Mouse (Mus musculus) adrenal gland, adult 18-20 months (tissue): Measurements from ENCODE around the gene Tnfaip8l1. TPM values are rescaled to one million over a fixed set of nuclear protein-coding genes. Genes with fewer than 3 reads are reported as not detected.

Source experiments
- DNase-seq, 2 experiments: peaks; one replicate each; pipeline ENCODE4 v3.0.0; 2021 to 2022; ENCODE audit warnings: low spot score in 2 of 2
- total RNA-seq, 2 experiments: library from RNA; stranded (reverse); gene quantifications; 1 replicate in 1 of 2; 2 replicates in 1 of 2; pipeline ENCODE4 v1.2.3; 2021

Tnfaip8l1 gene
- total RNA-seq, 2 experiments from 2014 or later, result 1.9 to 2.5 TPM

DNA sequence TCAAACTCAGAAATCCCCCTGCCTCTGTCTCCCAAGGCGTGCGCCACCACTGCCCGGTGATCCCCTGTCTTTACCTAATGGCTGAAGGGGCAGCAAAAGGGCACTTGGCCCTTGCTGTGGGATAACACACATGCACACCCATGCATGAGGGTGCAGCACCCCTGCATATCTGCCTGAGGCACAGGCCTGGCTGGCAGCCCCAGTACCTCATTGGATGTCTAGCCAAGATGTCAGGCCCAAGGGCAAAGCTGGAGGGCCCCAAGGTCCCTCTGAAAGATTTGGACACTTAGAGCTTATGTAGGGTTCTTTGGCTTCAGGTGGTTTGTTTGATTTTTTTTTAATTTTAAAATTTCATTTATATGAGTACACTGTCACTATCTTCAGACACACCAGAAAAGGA lies 13.1 kb downstream of the Tnfaip8l1 start:
- no peak for DNase-seq

DNA sequence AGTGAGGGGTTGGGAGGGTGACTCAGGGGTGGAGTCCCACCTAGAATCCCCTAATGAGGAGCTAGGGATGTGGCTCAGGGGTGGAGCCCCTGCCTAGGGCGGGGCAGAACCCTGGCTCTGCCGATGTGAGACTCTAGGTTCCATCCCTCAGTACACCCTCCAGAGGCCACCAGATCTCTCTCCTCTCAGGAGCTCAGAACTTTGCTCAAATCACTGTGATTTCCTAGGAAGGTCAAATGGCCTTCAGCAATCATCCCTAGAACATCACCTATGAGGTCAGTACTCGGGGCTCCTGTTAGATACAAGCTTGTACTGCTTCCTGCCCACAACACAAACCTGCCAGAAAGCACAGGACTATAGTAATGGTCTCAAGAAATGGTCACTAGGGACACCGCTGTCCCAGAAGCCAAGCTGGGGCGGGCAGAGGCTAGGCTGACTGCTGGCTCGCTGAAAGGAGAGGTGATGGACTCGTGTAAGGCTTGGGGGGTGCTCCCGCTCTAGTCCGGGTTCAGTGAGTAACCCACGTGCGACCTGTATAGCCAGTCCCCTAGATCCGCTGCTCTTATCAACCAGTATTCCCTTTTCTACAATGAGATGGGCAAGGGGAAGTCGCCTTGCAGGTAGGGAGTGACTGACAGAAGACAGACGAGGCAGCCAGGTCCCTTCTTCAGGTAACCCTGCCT lies 20.8 kb downstream of the Tnfaip8l1 start:
- DNase-seq, result no peak

DNA sequence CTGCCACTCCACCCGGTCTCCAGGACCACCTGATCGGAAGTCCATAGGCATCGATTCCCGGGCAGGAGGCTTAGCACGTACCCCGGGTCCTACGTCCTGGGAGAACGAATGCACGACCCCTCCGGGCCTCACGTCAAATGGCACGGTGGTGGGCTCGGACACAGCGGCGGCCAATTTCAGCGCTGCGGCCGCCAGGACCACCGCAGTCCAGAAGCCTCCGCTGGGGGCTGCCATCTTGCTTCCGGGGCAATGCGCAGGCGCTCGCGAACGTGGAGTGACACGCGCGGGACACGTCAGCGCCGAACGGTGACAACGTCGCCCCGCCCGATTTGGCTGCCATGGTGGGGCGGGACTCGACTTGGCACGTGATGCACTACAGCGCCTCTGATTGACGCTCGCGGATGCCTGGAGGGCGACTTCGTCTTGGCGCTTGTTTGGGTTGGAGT lies 21.4 kb downstream of the Tnfaip8l1 start, which contains the start of gene Mydgf:
Mydgf (minus strand) TSS at position 263 of the 446 bp plus-strand sequence.
- peak; percentile 94 to 95 for DNase-seq

DNA sequence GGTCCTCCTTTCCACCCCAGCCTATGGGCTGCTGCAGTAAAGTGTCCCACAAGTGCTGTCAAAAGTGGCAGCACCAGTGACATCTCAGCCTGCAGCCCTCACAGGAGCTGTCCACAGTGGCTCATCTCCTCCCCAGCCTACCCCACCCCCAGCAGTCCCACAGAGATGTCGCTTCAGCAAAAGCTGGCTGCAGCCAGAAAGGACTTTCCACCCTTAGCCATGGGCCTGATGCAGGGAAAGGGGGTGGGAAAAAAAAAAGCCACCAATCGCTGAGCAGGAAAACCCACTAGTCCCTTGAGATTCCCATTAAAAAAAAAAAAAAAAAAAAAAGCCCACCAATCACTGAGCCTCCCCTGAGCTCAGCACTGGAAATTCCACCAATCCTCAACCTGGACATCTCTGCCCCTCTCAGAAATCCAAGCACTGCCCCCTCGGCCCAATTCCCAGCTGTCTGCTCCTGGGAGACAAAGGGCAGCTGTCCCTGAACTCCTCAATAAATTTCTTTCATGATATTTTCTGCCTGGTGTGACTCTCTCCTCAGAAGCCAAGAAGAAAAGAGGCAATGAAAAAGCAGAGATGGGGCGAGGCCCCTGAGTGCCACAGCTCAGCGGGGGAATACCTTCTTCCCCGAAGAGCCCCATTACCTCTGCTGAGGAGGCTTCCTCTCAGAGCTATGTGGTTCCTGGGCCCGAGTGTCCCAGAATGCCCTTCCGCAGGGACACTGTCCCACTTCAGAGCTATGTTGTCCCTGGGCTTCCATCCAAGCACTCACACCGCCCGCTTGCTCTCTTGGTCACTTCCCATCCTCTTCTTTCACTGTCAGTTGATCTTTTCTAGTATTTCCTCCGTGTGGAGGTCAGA lies 23.2 kb downstream of the Tnfaip8l1 start:
- peak in 1 of 2 experiments; percentile 62 for DNase-seq

DNA sequence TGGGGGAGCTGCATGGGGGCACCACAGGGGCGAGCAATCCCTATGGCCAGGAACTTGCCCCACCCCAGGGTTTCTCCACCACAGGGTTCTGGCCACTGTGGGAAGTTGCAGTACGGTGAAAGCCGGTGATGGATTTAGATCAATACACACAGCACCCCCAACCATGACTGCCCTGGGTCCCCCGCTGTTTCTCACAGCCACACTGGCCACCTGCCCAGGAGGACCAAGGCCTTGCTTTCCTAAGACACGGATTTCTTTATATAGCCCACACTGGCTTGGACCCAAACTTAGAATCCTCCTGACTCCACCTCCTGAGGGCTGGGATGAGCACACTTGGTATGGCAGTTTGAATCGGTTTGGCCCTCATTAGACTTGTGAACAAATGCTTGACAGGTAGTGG lies 29.0 kb downstream of the Tnfaip8l1 start:
- DNase-seq, result no peak

DNA sequence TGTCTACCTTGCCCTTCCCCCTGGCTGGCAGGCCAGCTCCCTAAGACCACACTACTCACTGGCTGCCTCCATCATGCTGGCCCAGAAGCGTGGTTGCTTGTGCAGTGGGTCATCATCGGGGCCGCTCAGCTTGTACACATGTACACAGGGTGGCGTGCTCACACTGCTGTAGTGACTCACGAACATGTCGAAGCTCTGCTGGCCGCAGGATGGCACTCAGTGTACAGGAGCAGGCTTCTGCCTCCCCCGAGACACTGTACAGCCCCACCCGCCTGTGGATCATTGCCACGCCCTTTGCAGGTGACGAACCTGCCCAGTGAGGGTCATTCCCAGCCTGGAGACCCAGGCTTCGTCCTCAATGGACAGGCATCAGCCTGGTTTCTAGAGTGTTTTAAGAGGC lies 32.1 kb downstream of the Tnfaip8l1 start:
- DNase-seq, result no peak

DNA sequence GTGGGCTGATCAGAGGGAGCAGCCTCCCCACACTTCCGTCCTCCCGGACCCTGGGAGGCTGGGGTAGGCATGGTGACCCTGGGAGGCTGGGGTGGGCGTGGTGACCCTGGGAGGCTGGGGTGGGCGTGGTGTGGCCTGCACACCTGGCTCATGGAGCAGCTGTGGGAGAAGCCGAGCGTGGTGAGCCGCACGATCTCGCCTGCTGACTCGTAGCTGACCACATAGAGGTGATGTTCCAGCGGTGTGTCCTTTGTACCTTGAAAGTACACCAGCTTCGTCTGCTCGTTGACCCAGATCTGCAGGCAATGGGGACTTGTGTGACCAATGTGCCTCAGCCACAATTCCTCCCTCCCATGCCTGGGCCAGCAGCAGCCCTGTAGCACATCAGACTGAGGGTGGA lies 32.5 kb downstream of the Tnfaip8l1 start:
- DNase-seq, result no peak

DNA sequence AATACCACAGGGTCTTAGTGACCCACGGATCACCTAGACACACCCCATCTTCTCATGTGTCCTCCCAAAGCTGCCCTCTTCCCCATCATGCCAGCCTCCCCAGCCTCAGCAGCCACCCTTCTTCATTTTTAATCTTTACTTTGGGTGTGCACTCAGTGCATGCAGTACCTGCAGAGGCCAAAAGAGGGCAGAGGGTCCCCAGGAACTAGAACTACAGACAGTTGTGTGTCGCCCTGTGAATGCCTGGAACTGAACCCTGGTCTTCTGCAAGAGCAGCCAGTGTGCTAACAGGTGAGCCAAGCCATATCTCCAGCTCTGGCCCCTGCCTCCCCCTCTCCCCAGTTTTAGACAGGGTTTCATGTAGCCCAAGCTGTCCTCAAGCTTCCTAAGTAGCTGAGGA lies 34.6 kb downstream of the Tnfaip8l1 start:
- DNase-seq, result no peak

DNA sequence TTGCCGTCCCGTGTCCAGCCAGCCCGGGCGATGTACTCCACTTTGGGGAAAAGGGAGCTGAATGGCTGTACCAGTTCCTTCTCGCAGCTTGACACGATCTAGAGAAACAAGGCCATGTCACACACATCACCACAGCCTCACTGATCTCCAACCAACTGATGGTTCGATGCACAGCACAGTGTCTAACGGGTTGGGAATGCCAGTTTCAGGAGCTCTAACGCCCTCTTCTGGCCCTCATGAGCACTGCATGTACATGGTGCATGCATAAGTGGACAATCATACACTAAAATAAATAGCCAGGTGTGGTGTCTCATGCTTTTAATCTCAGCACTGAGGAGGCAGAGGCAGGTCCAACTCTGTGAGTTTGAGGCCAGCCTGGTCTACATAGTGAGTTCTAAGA lies 38.3 kb downstream of the Tnfaip8l1 start:
- DNase-seq, result no peak

DNA sequence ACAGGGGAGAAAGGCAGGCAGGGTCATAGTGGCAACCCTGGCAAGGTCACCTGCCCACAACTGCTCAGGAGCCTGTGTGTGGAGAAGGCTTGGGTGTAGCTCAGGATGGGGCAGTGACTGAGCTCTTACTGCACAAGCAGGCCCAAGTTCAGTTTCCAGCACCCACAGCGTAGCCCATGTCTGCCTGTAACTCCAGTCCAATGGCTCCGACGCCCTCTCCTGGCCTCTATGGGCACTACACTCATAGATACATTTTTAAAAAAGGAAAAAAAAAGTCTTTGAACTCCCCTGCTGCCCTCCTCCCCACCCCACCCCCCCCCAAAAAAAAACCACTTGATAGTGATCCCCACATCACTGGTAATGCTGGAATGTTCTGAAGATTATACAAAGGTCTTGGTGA lies 39.4 kb downstream of the Tnfaip8l1 start:
- DNase-seq, result no peak

DNA sequence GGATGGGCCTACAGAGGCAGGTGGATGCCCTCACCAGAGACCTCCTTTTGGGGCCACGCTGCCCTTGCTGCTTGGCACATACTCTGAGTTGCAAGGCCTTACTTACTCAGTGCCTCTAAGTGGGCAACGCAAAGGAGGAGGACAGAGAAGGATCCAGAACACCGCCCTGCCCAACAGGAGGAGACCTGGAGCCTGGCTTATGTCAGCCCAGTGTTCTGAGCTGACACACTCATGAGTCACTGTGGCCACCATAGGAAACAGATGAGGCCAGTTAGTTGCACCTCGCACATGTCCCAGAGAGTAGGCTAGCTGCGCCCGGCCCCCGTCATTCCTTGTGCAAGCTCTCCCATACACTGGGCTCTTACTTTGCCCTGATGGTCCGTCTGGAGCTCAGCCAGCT lies 40.2 kb downstream of the Tnfaip8l1 start:
- no peak for DNase-seq

DNA sequence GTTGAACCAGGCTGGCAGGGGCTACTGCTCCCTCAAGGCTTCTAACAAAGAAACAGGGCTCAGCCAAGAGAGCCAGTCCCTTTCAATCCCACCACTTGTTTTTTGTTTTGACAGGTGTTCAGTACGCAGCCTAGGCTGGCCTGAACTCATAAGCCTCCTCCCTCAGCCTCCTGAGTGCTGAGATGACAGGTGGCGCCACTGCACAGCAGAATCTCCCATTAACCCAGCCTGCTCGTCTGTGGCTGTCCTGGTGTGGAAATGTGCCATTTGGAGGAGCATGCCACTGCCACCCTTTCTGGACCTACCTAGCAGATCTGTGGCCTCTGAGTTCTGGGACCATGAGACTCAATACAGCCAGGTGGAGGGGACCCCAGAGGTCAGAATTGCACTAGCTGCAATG lies 41.5 kb downstream of the Tnfaip8l1 start:
- DNase-seq, result no peak

DNA sequence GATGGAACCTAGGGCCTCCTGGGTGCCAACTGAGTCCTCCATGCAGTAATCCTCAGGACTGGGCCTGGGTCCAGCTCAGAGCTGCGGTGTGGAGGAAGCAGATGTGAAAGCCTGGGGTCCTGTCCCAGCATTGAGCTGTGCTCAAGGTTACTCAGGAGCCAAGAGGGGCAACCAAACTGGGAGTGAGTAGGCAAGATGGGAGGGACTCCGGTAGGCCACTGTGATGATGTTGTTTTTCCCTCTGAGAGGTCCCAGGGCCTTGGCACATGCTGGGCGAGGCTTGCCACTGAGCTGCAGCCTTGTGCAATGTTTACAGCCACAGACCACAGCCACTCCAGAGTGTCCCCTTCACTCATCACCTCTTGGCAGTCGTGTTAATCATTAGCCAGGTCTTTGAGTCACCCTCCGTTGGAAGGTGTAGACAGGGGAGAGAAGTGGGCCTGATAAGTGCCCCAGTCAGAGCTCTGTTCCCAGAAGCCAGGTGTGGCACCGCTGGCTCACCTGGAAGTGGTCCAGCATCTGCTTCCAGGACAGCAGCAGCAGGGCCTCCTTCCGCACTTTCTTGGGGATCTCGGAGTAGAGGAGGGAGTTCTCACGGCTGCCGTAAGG lies 44.1 kb downstream of the Tnfaip8l1 start:
- DNase-seq, result no peak

DNA sequence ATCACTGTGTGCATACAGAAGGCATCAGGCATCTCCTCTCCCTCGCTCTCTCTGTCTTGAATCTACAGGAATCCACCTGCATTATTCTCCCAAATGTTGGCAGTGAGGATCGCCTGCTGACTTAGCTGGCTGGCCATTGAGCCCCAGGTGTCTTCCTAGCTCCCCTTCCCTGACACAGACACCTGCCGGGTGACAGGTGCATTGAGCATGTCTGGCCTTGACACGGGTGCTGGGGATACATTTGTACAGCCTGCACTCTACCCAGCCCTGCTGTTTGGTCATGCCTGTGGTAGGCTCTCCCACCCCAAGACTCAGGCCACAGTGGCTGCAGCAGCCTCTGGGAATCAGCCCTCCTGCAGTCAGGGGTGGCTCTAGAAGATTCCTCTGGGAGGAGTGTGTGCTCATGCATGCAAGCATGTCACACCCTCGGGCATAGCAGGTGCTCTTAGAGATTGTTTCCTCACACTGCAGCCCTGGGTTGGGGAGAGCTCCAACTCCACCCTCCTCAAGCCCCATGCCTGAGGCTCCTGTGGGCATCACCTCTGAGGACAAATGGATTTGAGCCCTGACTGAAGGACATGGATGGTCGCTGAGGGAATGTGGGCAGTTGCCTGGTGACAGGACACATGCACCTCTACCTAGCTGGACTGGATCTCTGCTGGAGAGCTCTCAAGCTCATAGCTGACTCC lies 44.9 kb downstream of the Tnfaip8l1 start:
- DNase-seq, result no peak

DNA sequence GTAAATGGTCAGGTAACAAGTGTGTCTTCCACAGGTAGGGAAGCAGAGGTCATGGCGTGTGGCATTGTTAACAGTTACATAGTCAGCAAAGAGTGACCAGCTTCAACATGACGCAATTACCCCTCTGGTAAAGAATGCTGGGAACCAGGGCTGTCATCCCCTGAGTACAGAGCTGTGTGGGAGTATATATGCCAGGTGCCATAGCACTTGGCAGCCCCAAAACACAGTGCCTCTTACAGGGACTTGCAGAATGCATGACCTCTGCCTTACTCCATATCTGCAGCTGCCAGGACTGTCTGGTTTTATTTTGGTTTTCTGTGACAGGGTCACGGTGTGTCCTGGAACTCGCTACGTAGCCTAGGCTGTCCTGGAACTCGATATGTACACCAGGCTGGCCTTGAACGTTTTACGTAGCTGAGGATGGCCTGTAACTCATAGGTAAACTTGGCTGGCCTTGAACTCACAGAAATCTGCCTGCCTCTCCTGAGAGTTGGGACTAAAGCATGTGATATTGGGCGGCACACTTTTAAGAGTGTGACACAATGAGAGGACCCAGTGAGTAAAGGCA lies 45.8 kb downstream of the Tnfaip8l1 start:
- DNase-seq, result no peak

DNA sequence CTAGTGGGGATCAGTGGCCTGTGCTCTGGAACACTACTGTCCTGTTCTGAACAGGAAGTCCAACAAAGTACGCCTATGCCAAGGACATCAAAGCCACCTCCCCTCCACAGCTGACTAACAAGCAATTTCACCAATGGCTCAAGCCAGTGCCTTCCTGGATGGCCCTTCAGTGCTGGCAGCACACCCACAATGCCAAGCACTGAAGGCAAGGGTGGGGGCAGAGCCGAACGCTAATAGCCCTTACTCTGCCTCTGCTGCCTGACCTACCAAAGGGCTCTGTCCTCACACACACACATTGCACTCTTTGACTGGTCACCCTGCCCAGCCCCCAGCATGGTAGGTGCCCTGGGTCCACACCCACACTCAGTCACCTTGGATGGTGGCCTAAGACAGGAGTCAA lies 46.5 kb downstream of the Tnfaip8l1 start:
- no peak for DNase-seq

DNA sequence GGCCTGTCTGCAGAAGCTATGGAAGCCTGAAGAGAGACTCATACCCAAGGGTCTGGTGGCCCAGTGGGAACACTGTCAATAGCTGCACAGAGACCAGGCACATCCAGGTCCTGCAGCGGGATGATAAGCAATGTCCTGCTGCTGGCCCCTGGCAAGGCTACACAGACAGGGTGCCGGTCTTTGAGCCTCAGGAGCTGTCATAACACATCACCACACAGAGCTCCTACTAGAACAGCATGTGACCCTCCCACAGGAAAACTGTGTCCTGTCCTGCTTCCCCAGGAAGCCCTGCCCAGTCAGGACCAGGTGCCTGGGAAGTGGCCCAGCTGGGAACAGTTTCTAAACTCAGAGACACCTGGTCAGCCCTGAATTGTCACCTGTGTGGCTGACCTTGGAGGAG lies 48.8 kb downstream of the Tnfaip8l1 start:
- DNase-seq, result no peak

DNA sequence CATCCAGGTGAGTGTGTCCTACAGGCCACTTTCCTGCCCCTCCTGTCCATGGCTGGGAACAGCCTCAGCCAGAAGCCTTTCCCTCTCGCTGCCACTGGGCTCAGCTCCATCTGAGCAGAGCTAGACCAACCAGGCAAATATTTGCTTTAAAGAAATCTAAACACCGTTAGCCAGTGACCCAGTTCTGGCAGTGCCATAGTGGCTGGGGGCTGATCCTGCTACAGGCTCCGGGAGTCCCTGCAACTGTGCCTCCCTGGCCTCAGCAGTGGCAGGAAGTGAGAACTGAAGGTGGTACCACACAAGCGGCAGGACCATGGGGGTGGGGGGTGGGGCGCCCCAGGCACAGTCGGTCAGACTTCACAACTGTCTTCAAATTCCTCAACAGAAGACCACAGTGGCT lies 50.4 kb downstream of the Tnfaip8l1 start:
- DNase-seq, result no peak

DNA sequence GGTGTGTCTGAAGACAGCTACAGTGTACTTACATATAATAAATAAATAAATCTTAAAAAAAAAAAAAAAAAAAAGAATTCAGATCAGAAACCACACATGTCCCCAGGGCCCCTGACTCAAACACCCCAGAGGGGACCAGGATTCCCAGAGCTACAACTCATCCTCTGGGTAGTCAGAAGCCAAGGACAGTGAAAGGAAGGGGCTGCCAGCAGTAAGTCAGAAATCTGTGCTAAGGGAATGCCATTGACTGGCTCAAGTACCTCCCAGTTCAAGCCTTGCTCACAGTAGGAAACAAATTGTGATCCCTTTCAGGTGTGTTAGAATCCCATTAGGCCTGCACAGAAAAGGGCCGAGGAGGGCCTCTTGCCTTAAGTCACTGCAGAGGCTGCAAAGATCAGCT lies 52.0 kb downstream of the Tnfaip8l1 start:
- DNase-seq, result no peak

DNA sequence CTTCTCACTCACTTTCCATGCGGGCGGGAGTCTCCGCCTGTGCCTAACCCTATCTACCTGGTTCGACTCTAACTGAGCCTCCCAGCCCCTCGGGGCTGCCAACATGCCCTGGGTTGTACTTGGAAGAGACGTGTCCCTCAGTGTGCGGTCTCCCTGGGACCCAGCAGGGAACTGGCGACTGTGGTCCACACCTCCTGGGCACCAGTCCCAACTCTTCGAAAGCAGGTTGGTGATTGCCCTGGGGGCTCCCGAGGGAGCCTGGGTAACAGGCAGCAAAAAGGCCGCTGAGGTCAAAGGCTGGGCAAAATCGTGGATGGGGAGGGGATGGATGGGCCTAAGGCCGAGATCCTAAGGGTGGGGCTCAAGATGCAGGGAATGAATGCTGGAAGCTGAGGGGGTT lies 55.4 kb downstream of the Tnfaip8l1 start:
- no peak for DNase-seq
